Comparison of ENCODE assay signal across 22 mouse cellular contexts in genomic region chr1:128583279-128583872, GRCm38 (mm10). TPM values are rescaled to one million over a fixed set of nuclear protein-coding genes. Genes with fewer than 3 reads are reported as not detected.
DNase-seq lines count a peak whose midpoint lies in the region; ATAC-seq and TF ChIP-seq lines count a peak whose summit lies in the region.
"Had no signal": no experiment of that assay in that cellular context is flagged by ENCODE, and none has a peak within 500 bp of the region (broad histone marks: within the 10 kb centered on the region; RNA-seq: fewer than 3 reads in every experiment).

No protein-coding gene starts in this region.

- H3K27ac ChIP-seq in hindbrain, embryonic 13.5 days = peak overlapping the region; percentile 25; the same call in 1 of the 2 replicates
- H3K27ac ChIP-seq in hindbrain, embryonic 12.5 days = no peak overlapping the region
- H3K27ac ChIP-seq in neural tube, embryonic 13.5 days (replicated peaks) = 0 out of 2 replicates have a peak overlapping the region, but pooled peaks have one; percentile 23
- no peak overlapping the region for H3K27ac ChIP-seq in stomach, postnatal 0 days (replicated peaks)
- H3K27ac ChIP-seq: embryonic facial prominence, embryonic 12.5 days; gastrocnemius, adult 2 months; heart, embryonic 15.5 days; limb, embryonic 15.5 days; liver, embryonic 14.5 days; lung, embryonic 15.5 days had no signal

- H3K4me3 ChIP-seq in hindbrain, embryonic 13.5 days = no peak overlapping the region
- no peak overlapping the region for H3K4me3 ChIP-seq in hindbrain, embryonic 12.5 days
- H3K4me3 ChIP-seq in neural tube, embryonic 13.5 days = no peak overlapping the region
- no peak overlapping the region for H3K4me3 ChIP-seq in stomach, postnatal 0 days (ENCODE audit: low read depth, low read length)
- H3K4me3 ChIP-seq: embryonic facial prominence, embryonic 12.5 days; erythroblast, embryonic 14.5 days; gastrocnemius, adult 2 months; heart, embryonic 15.5 days; limb, embryonic 15.5 days; lung, embryonic 15.5 days had no signal

- no peak for TF ChIP-seq CTCF in brain, embryonic 14.5 days (IDR thresholded peaks at IDR 0.05; ENCODE audit: borderline replicate concordance, extremely low read depth, insufficient read depth, insufficient read length)
- no peak for TF ChIP-seq CTCF in stomach, postnatal 0 days (IDR thresholded peaks at IDR 0.05; ENCODE audit: low read depth)

- no peak for DNase-seq in neural tube, embryonic 10.5 days (ENCODE audit: extremely low spot score, low spot score)
- DNase-seq in brain, embryonic 14.5 days (ENCODE audit: low read depth) = peak; percentile 85
- DNase-seq in stomach, postnatal 0 days (ENCODE audit: low spot score) = no peak
- DNase-seq: cerebellum, adult 11-12 months; cerebellum, postnatal 14 days; gastrocnemius, adult 2 months; heart, postnatal 36 days; kidney, adult 9 months; kidney, postnatal 14 days; left cerebral cortex, postnatal 4 days; lung, postnatal 4 days had no signal

- no peaks in the 10 kb centered on the region for H3K36me3 ChIP-seq in hindbrain, embryonic 13.5 days
- no peaks in the 10 kb centered on the region for H3K36me3 ChIP-seq in hindbrain, embryonic 12.5 days
- H3K36me3 ChIP-seq in neural tube, embryonic 13.5 days = no peaks in the 10 kb centered on the region
- no peaks in the 10 kb centered on the region for H3K36me3 ChIP-seq in stomach, postnatal 0 days (ENCODE audit: control insufficient read depth, insufficient read depth, low read length)
- H3K36me3 ChIP-seq: embryonic facial prominence, embryonic 12.5 days; heart, embryonic 15.5 days; limb, embryonic 15.5 days had no signal

- no peak for ATAC-seq in hindbrain, embryonic 13.5 days (ENCODE audit: low FRiP score)
- ATAC-seq in hindbrain, embryonic 12.5 days (ENCODE audit: low FRiP score) = no peak
- ATAC-seq in neural tube, embryonic 13.5 days (ENCODE audit: low read depth) = no peak
- ATAC-seq in stomach, postnatal 0 days (ENCODE audit: low FRiP score, low TSS enrichment) = peak; percentile 26; the same call in 1 of the 2 replicates
- no peak for ATAC-seq in megakaryocyte-erythroid progenitor cell, adult 5-6 weeks (replicated peaks; ENCODE audit: low FRiP score, low TSS enrichment, poor library complexity, severe bottlenecking)
- ATAC-seq: intestine, embryonic 16.5 days had no signal

- no peak for TF ChIP-seq POLR2A in brain, embryonic 14.5 days (IDR thresholded peaks at IDR 0.05; ENCODE audit: borderline replicate concordance, extremely low read depth, insufficient read depth, insufficient read length, poor library complexity, severe bottlenecking)

- H3K9me3 ChIP-seq in hindbrain, embryonic 13.5 days = no peaks in the 10 kb centered on the region
- H3K9me3 ChIP-seq in hindbrain, embryonic 12.5 days (replicated peaks) = no peaks in the 10 kb centered on the region
- H3K9me3 ChIP-seq in neural tube, embryonic 13.5 days = 0 out of 2 replicates have a peak, but pooled peaks cover 6% of the 10 kb centered on the region
- no peaks in the 10 kb centered on the region for H3K9me3 ChIP-seq in stomach, postnatal 0 days (ENCODE audit: control insufficient read depth, low read length)
- H3K9me3 ChIP-seq: embryonic facial prominence, embryonic 12.5 days; heart, embryonic 15.5 days; limb, embryonic 15.5 days; lung, embryonic 15.5 days had no signal

- WGBS in hindbrain, embryonic 13.5 days = 50% methylated on average over 6 of the region's 6 CpGs
- WGBS in hindbrain, embryonic 12.5 days = 53% methylated on average over 6 of the region's 6 CpGs
- 48% methylated on average over 6 of the region's 6 CpGs for WGBS in neural tube, embryonic 13.5 days
- WGBS in stomach, postnatal 0 days = 36% methylated on average over 6 of the region's 6 CpGs

- TF ChIP-seq EP300 in stomach, postnatal 0 days (optimal IDR thresholded peaks at IDR 0.05) = no peak

- H3K9ac ChIP-seq in hindbrain, embryonic 13.5 days = no peak overlapping the region
- H3K9ac ChIP-seq in hindbrain, embryonic 12.5 days = no peak overlapping the region
- H3K9ac ChIP-seq in neural tube, embryonic 13.5 days = no peak overlapping the region
- no peak overlapping the region for H3K9ac ChIP-seq in stomach, postnatal 0 days (ENCODE audit: low read length)
- H3K9ac ChIP-seq: embryonic facial prominence, embryonic 12.5 days; heart, embryonic 15.5 days; limb, embryonic 15.5 days; liver, embryonic 14.5 days; lung, embryonic 15.5 days had no signal

- no peak overlapping the region for H3K4me2 ChIP-seq in hindbrain, embryonic 13.5 days
- H3K4me2 ChIP-seq in hindbrain, embryonic 12.5 days (replicated peaks) = no peak overlapping the region
- no peak overlapping the region for H3K4me2 ChIP-seq in neural tube, embryonic 13.5 days
- H3K4me2 ChIP-seq in stomach, postnatal 0 days (replicated peaks; ENCODE audit: low read depth) = no peak overlapping the region
- H3K4me2 ChIP-seq: embryonic facial prominence, embryonic 12.5 days; heart, embryonic 15.5 days; limb, embryonic 15.5 days; lung, embryonic 15.5 days had no signal

- no peaks in the 10 kb centered on the region for H3K27me3 ChIP-seq in hindbrain, embryonic 13.5 days
- no peaks in the 10 kb centered on the region for H3K27me3 ChIP-seq in hindbrain, embryonic 12.5 days
- no peaks in the 10 kb centered on the region for H3K27me3 ChIP-seq in neural tube, embryonic 13.5 days
- H3K27me3 ChIP-seq in stomach, postnatal 0 days (ENCODE audit: control insufficient read depth, insufficient read depth, low read length) = no peaks in the 10 kb centered on the region
- H3K27me3 ChIP-seq: embryonic facial prominence, embryonic 12.5 days; heart, embryonic 15.5 days; limb, embryonic 15.5 days; lung, embryonic 15.5 days had no signal

- H3K4me1 ChIP-seq in hindbrain, embryonic 13.5 days (replicated peaks) = peaks cover 24% of the 10 kb centered on the region
- H3K4me1 ChIP-seq in hindbrain, embryonic 12.5 days = peaks cover 33% of the 10 kb centered on the region
- peaks cover 37% of the 10 kb centered on the region for H3K4me1 ChIP-seq in neural tube, embryonic 13.5 days (replicated peaks)
- no peaks in the 10 kb centered on the region for H3K4me1 ChIP-seq in stomach, postnatal 0 days (replicated peaks; ENCODE audit: control insufficient read depth, insufficient read depth)
- H3K4me1 ChIP-seq: embryonic facial prominence, embryonic 12.5 days; heart, embryonic 15.5 days; limb, embryonic 15.5 days had no signal

RNA-seq across cellular contexts. Expression of gene Cxcr4, which starts 8.7 kb away (rescaled TPM):
- polyA plus RNA-seq in hindbrain, embryonic 13.5 days (2015; fragmentation: Nextera tagmentation; extraction: Ambion mirVana) = 15.4 and 15.5 TPM in 2 replicates
- 17.8 and 18.2 TPM in 2 replicates for polyA plus RNA-seq in hindbrain, embryonic 12.5 days (2016; fragmentation: Nextera tagmentation; extraction: Ambion mirVana)
- polyA plus RNA-seq in neural tube, embryonic 13.5 days (2015; fragmentation: Nextera tagmentation; extraction: Ambion mirVana) = 8.5 and 8.7 TPM in 2 replicates
- 96.9 and 115 TPM in 2 replicates for polyA plus RNA-seq in brain, embryonic 14.5 days (2012; rRNA removed)
- polyA plus RNA-seq in stomach, postnatal 0 days (2015; fragmentation: Nextera tagmentation; extraction: Ambion mirVana) = 1.6 and 2.0 TPM in 2 replicates
- total RNA-seq in megakaryocyte-erythroid progenitor cell, adult 5-6 weeks (2014; fragmentation: Nextera tagmentation) = 29.9 and 35.0 TPM in 2 replicates
- 22.7 and 29.0 TPM in 2 replicates for total RNA-seq in megakaryocyte-erythroid progenitor cell, adult 5-6 weeks (2017)
- polyA plus RNA-seq: erythroblast, embryonic 14.5 days had no signal

Comparison
In these comparisons a context has a peak if more than half of its experiments do, and no peak if none do; other contexts are left out.
1. H3K27ac ChIP-seq: peak in hindbrain, embryonic 13.5 days (single experiment) and neural tube, embryonic 13.5 days (single experiment); none in hindbrain, embryonic 12.5 days (single experiment) and stomach, postnatal 0 days (single experiment).